ENCODE assay signal across 13 mouse cellular contexts in genomic region chr2:169940297-169941142, GRCm38 (mm10).
"Had no signal": no experiment of that assay in that cellular context is flagged by ENCODE, and none has a peak within 500 bp of the region (broad histone marks: within the 10 kb centered on the region; RNA-seq: fewer than 3 reads in every experiment).

No protein-coding gene starts in this region.

- ATAC-seq: liver, postnatal 0 days had no signal

- H3K27ac ChIP-seq: layer of hippocampus, adult 2 months; limb, embryonic 12.5 days; liver, embryonic 13.5 days; midbrain, embryonic 10.5 days had no signal

- H3K4me2 ChIP-seq: limb, embryonic 12.5 days; liver, embryonic 13.5 days had no signal

- H3K4me1 ChIP-seq: limb, embryonic 12.5 days; liver, embryonic 13.5 days had no signal

- H3K9me3 ChIP-seq: limb, embryonic 12.5 days; liver, embryonic 13.5 days; midbrain, embryonic 10.5 days had no signal

- H3K36me3 ChIP-seq: limb, embryonic 12.5 days; liver, embryonic 13.5 days; midbrain, embryonic 10.5 days had no signal

- H3K4me3 ChIP-seq: layer of hippocampus, adult 2 months; limb, embryonic 12.5 days; liver, embryonic 13.5 days; midbrain, embryonic 10.5 days; myocyte had no signal

- DNase-seq: kidney, adult 18-20 months; kidney, postnatal 10 days; kidney, postnatal 4 days; liver; liver, embryonic 13.5 days; liver, postnatal 0 days; lung, postnatal 36 days; midbrain, embryonic 14.5 days; thymus, postnatal 4 days had no signal

- H3K27me3 ChIP-seq: limb, embryonic 12.5 days; liver, embryonic 13.5 days had no signal

- H3K9ac ChIP-seq: limb, embryonic 12.5 days; liver, embryonic 13.5 days; liver, postnatal 0 days had no signal
